Mouse (Mus musculus) cortical plate, adult 2 months (tissue): ENCODE measurements around the gene Errfi1. TPM values are rescaled to one million over a fixed set of nuclear protein-coding genes. Genes with fewer than 3 reads are reported as not detected.
"Not testable (repeated sequence)": the region's sequence is repeated elsewhere in the genome, so short reads cannot be mapped to it uniquely, and the experiment has no call there.

Experiments
- H3K27ac ChIP-seq: fragments of 200-500 bp; 2 replicates; pipeline ENCODE4 v1.5.1; 2012; ENCODE audit warnings: low read length, control low read depth, inconsistent platforms; ENCODE audit not compliant: insufficient read depth
- H3K4me1 ChIP-seq: fragments of 200-500 bp; 2 replicates; pipeline ENCODE4 v1.6.1; 2011; ENCODE audit warnings: low read length; ENCODE audit not compliant: control insufficient read depth, insufficient read depth
- H3K4me3 ChIP-seq: fragments of 200-500 bp; 2 replicates; pipeline ENCODE4 v1.5.1; 2011; ENCODE audit warnings: mild to moderate bottlenecking, low read length, control low read depth; ENCODE audit not compliant: insufficient read depth
- CTCF ChIP-seq: fragments of 200-500 bp; IDR thresholded peaks from 2 replicates; pipeline ENCODE4 v1.5.1; 2011; ENCODE audit warnings: mild to moderate bottlenecking, control low read depth, low read length; ENCODE audit not compliant: insufficient read depth; ENCODE audit errors: extremely low read depth
- POLR2A ChIP-seq: fragments of 200-500 bp; IDR thresholded peaks from 2 replicates; pipeline ENCODE4 v1.6.1; 2011; ENCODE audit warnings: mild to moderate bottlenecking, low read length, control low read depth; ENCODE audit not compliant: insufficient read depth; ENCODE audit errors: extremely low read depth
- polyA plus RNA-seq: library from polyadenylated mRNA; depleted of rRNA; stranded (reverse); fragments of >200 nt; gene quantifications from 2 replicates; pipeline ENCODE4 v1.2.3, GENCODE M21; 2012

Gene Errfi1
- polyA plus RNA-seq, 1 experiment = 22.5 TPM

DNA sequence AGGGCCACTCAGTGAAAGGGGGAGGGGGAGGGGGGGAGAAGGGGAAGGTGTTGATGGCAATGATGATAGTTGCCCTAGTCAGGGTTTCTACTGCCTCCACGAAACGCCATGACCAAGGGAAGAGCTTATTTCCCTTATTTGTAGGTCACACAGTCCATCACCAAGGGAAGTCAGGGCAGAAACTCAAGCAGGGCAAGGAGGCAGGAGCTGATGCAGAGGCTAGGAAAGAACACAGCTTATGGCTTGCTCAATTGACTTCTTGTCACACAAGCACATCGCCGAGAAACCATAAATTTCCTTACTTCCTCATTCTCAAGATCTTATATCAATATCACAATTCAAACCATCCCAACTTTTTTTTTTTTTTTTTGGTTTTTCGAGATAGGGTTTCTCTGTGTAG, 37.6 kb downstream of the Errfi1 start:
- TF ChIP-seq CTCF (no peak), POLR2A (no peak)
- H3K27ac ChIP-seq = no peak overlapping the region

DNA sequence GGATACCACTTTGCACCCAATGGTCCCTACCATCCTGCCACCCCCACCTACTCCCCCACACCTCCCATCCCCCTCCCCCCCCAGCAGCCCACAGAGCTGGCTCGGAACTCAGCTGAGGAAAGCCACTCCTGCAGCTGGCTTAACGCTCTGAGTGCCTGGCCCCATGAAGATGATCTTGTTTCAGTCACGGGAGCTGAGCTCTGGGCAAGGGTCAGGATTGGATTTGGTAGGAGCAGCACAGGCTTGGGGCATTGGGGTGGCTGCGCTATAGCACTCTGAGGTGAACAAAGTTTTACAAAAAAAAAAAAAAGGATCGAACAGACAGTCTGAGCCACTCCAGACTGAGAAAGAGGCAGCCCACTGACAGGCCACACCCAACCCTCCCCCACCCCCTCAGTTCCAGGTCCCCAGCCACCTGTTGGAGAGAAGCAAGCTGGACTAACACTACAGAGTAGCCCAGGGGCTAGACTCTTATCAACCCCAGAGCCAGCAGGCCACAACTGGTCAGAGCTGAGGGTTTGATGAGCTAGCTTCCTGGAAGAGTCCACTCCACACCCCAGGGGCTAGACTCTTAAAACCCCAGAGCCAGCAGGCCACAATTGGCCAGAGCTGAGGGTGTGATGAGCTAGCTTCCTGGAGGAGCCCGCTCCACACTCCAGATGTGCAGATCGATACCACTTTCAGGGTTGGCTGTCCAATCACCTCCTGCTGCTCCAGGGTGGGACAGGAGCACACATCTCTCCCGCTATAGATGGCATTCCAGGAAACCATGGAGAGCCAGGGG, 41.2 kb downstream of the Errfi1 start:
- Histone ChIP-seq H3K27ac (no peak overlapping the region), H3K4me3 (no peak overlapping the region), H3K4me1 (no peaks in the 10 kb centered on the region)
- TF ChIP-seq POLR2A (no peak), CTCF (no peak)

More for the DNA sequence above, 37.6 kb downstream of the Errfi1 start:
- H3K4me1 ChIP-seq = no peaks in the 10 kb centered on the region
- no peak overlapping the region for H3K4me3 ChIP-seq

DNA sequence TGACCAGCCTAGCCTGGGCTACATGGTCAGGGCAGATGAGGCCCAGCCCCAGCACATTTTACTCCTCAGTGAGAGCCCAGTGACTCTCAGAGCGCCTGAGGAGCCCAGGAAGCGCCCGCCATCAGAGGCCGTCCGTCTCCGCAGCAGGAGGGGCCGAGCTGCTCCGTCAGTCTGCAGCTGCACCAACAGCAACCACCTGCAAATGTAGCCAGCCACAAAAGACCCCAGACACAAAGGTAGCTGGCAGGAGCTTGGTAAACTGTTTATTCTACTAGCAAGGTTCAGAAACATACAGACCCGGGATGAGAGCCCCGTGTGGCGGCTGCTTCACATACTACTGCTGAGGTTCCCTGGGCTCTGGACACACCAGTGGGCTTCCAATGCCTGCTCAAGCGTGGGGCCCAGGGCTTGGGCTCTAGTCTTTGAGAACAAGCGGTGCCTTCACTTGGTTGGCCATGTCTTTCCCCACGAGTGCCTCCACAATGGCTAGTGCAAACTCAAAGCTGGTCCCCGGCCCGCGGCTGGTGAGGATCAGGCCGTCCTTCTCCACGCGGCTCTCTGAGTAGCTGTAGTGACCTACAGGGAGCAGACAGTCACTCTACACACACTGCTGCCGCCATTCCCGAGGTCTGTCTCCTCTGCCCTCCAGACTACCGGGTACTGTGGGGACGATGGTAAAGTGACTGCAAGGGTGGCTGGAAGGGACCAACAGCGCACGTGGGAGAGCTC, 43.3 kb downstream of the Errfi1 start:
- Histone ChIP-seq H3K27ac (no peak overlapping the region), H3K4me1 (no peaks in the 10 kb centered on the region), H3K4me3 (no peak overlapping the region)
- TF ChIP-seq CTCF (no peak), POLR2A (no peak)

DNA sequence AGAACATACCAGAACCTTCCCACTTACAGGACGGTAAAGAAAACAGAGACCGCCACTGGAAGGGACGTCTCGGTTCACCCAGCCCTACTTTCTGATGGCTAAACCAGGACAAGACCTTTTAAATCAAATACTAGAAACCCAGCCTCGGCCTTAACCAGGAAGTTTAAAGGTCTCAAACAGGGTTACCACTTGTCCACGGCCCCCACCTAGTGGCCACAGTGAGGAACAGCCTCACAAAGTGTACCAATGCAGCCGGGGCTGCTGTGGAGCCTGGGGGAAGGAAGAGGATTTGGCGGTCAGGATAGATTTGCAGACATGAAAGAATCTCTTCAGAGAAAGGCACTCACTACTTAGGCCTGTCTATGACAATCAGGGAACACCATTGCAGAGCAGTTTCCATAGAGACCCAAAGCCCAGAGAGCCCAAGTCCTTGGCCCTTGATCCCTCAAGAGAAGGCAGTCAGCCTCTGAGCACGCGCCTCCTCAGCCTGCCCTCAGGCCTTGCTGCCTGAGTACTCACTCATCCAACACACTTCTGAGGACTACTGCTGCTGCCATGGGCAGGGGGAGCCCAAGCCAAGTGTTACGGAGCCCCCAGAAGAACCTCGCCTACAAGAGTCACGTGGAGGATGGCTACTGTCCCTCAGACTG, 45.1 kb downstream of the Errfi1 start:
- Histone ChIP-seq H3K27ac (no peak overlapping the region), H3K4me1 (no peaks in the 10 kb centered on the region)
- TF ChIP-seq POLR2A (no peak), CTCF (peak; percentile 78)

DNA sequence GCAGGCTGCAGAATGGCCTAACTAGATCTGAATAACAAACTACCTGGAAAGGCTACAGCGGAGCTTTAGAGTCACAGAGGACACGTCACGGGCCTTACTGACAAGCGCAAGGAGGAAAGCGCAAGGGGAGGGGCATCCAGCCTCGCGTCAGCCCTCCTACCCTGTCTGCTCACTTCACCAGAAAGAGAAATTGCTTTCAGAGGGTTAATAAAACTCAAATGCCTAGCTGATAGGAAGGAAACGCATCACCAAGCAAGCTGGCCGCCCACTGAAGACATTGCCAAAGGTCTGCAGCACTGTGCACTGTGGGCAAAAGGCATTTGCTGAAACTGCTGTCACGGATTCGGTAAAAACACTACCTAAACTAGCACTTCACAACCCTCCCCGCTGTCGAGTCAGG, 46.8 kb downstream of the Errfi1 start:
- no peak for TF ChIP-seq POLR2A
- no peak for TF ChIP-seq CTCF
- Histone ChIP-seq H3K4me1 (no peaks in the 10 kb centered on the region), H3K27ac (no peak overlapping the region), H3K4me3 (no peak overlapping the region)

More for the DNA sequence above, 45.1 kb downstream of the Errfi1 start:
- no peak overlapping the region for H3K4me3 ChIP-seq

DNA sequence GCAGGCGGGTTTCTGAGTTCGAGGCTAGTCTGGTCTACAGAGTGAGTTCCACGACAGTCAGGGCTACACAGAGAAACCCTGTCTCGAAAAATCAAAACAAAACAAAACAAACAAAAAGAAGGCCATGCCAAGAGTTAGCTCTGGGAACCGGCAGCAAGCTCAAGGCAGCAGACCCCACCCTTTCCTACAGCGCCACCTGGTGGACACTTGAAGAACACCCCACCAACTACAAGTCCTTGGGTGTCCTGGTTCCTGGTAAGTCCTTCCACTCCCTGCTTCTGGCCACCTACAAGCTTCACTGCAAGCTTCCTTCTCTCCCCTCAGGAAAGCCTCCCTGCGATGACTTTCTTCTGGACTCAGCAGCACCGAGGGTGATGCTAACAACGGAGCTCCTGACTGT, 47.9 kb downstream of the Errfi1 start:
- TF ChIP-seq CTCF (peak; percentile 87), POLR2A (no peak)
- Histone ChIP-seq H3K4me1 (no peaks in the 10 kb centered on the region), H3K27ac (no peak overlapping the region), H3K4me3 (no peak overlapping the region)

DNA sequence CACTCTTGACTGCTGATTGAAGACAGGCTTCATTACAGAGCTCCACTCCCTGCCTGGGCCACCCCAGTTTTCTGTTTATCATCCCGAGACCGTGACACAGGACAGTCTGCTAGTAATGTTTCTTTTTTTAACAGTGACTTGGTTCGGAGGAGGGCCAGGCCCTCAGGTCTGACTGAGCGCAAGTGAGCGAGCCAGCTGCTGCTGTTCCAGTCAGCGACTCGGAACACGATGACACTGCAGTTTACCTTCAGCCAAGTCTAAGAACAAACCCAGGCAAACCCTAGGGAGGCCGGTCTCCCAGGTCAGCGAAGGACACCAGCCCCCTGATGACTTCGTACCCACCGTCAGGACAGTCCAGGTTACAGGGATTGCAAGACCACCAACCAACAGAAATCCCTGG, 48.3 kb downstream of the Errfi1 start:
- H3K4me1 ChIP-seq = no peaks in the 10 kb centered on the region
- no peak overlapping the region for H3K27ac ChIP-seq
- H3K4me3 ChIP-seq = no peak overlapping the region
- TF ChIP-seq CTCF (no peak), POLR2A (no peak)

DNA sequence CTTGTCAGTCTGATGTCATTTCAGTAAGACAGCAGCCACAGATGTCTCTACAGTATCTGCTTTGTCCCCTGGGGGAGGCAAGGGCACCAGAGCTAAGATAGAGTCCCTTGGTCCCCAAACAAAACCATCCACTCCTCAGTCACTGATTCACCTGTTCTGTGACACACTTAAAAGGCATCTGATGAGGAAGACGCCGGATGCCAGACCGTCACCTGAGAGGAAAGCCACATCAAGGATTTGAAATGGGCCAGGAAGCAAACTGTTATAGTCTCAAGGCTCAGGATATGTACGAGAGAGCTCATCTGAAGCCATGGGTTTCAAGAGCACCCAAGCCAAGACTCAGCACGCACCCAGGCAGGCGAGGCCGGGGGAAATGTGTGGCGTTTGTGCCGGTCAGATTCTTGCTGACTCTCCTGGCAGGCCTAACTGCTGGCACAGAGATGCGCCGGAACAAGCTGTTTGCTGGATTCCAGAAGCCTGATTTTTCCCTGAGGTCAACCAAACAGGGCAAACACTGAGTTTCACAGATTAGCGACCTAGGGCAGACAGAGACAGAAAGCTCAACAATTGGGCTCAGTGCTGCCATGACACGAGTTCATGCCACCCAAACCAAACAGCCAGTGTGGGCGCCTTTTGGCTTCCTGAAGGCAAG, 49.5 kb downstream of the Errfi1 start:
- no peak overlapping the region for H3K27ac ChIP-seq
- H3K4me1 ChIP-seq = no peaks in the 10 kb centered on the region
- H3K4me3 ChIP-seq = no peak overlapping the region
- TF ChIP-seq CTCF (no peak), POLR2A (no peak)

DNA sequence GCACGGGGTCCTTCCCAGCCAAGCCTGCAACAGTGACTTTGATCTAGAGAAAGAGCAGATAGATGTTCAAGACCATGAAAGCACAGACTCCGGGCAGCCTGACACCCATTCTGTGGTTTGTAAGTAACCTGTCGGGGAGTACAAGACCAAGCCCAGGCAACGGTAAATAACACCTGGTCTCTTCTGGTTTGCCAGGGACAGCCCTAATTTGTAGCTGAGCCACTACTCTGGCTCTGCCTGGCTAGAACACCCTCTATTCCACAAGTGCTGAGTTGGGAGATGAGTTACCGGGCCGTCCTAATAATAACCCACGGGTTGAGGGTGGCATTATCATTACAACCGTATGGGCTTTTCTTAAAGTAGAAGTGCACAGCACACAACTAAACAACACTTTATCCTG, 53.4 kb downstream of the Errfi1 start:
- Histone ChIP-seq H3K4me1 (no peaks in the 10 kb centered on the region), H3K27ac (no peak overlapping the region), H3K4me3 (no peak overlapping the region)
- TF ChIP-seq CTCF = no peak
- no peak for TF ChIP-seq POLR2A

DNA sequence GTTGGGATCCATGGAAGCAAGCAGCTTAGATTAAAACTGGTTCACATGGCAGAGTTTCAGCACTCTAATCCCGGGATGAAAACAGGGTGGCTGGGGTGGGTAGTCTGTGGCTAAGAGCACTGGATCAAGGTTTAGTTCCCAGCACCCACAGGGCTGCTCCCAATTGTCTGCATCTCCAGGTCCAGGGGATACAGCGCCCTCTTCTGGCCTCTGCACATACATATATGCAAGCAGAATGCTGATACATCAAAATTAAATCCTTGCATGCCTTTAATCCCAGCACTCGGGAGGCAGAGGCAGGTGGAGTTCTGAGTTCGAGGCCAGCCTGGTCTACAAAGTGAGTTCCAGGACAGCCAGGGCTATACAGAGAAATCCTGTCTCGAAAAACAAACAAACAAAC, 54.8 kb downstream of the Errfi1 start:
- H3K4me1 ChIP-seq, H3K4me3 ChIP-seq, H3K27ac ChIP-seq: not testable (repeated sequence)
